Mouse (Mus musculus) megakaryocyte, adult 5-6 weeks (primary cell): Measurements from ENCODE around the gene Cnbp. TPM values are rescaled to one million over a fixed set of nuclear protein-coding genes. Genes with fewer than 3 reads are reported as not detected.

Experiments used
- ATAC-seq: 2 replicates; pipeline ENCODE4 v1.8.0; 2016; ENCODE audit warnings: mild to moderate bottlenecking, inconsistent platforms; ENCODE audit not compliant: poor library complexity, severe bottlenecking
- total RNA-seq, 2 experiments: library from RNA; stranded (forward) in 1 of 2; stranded (reverse) in 1 of 2; fragments of 153-499, 151-499 nt in 1 of 2; fragments of 221-1000, 200-1000 nt in 1 of 2; gene quantifications; 2 replicates each; pipeline versions ENCODE4 v1.2.3 to v1.2.4; 2015 to 2017

Gene Cnbp
- total RNA-seq, 2 experiments from 2014 or later, result 268 to 389 TPM

GRCm38 (mm10) chr6:87850155-87850899 lies 579 bp downstream of the Cnbp start:
- peak; percentile 51 for ATAC-seq

- ATAC-seq, result 0 out of 2 replicates have a peak, but pooled peaks have one; percentile 14
Observed at GRCm38 (mm10) chr6:87849780-87850154, 1.1 kb downstream of the Cnbp start.

GRCm38 (mm10) chr6:87846813-87847212 lies 4.1 kb downstream of the Cnbp start:
- no peak for ATAC-seq

- ATAC-seq, result no peak
Observed at GRCm38 (mm10) chr6:87845031-87845695, 5.7 kb downstream of the Cnbp start.

- ATAC-seq, result no peak
Observed at GRCm38 (mm10) chr6:87842254-87842653, 8.7 kb downstream of the Cnbp start.

GRCm38 (mm10) chr6:87841635-87842034 lies 9.3 kb downstream of the Cnbp start:
- no peak for ATAC-seq

GRCm38 (mm10) chr6:87839797-87840341 lies 11.0 kb downstream of the Cnbp start:
- no peak for ATAC-seq

GRCm38 (mm10) chr6:87838551-87839197 lies 12.2 kb downstream of the Cnbp start, which contains the start of gene Isy1:
Isy1 (minus strand) TSS chr6:87838798.
- peak; percentile 96 for ATAC-seq

- no peak for ATAC-seq
Observed at GRCm38 (mm10) chr6:87835695-87836094, 15.2 kb downstream of the Cnbp start, which contains the start of gene Gm45140. Gm45140 (minus strand) TSS chr6:87835795.

- no peak for ATAC-seq
Observed at GRCm38 (mm10) chr6:87820366-87820765, 30.5 kb downstream of the Cnbp start.

- ATAC-seq, result no peak
Observed at GRCm38 (mm10) chr6:87814486-87814885, 36.4 kb downstream of the Cnbp start.

- ATAC-seq, result no peak
Observed at GRCm38 (mm10) chr6:87812656-87813055, 38.2 kb downstream of the Cnbp start.

GRCm38 (mm10) chr6:87811675-87812338 lies 39.1 kb downstream of the Cnbp start, which contains the start of gene Rab43:
Rab43 (minus strand) TSS chr6:87812164.
- peak; percentile 79 for ATAC-seq

GRCm38 (mm10) chr6:87810713-87811669 lies 39.9 kb downstream of the Cnbp start:
- peak; percentile 17 for ATAC-seq

- ATAC-seq, result no peak
Observed at GRCm38 (mm10) chr6:87810311-87810710, 40.6 kb downstream of the Cnbp start.

GRCm38 (mm10) chr6:87809651-87810161 lies 41.2 kb downstream of the Cnbp start:
- no peak for ATAC-seq

GRCm38 (mm10) chr6:87809144-87809543 lies 41.8 kb downstream of the Cnbp start:
- ATAC-seq, result peak; percentile 5; the same call in 1 of the 2 replicates

- ATAC-seq, result no peak
Observed at GRCm38 (mm10) chr6:87808521-87808920, 42.4 kb downstream of the Cnbp start.

GRCm38 (mm10) chr6:87807735-87808440 lies 43.0 kb downstream of the Cnbp start:
- ATAC-seq, result no peak
